Mouse (Mus musculus): ENCODE results near the gene Zfp467. TPM values are rescaled to one million over a fixed set of nuclear protein-coding genes. Genes with fewer than 3 reads are reported as not detected.

Gene Zfp467
- total RNA-seq, 2 experiments from 2014 or later, result 20.2 to 25.8 TPM

GRCm38 (mm10) chr6:48435706-48436349, 9.8 kb downstream of the Zfp467 start:
- no peak for DNase-seq (ENCODE audit: low spot score in 2 of 2)
- no peak overlapping the region for H3K4me3 ChIP-seq
- no peak overlapping the region for H3K27ac ChIP-seq
- no peak for TF ChIP-seq CTCF (conservative IDR thresholded peaks at IDR 0.05)

GRCm38 (mm10) chr6:48435111-48435510, 10.5 kb downstream of the Zfp467 start:
- DNase-seq (ENCODE audit: low spot score in 2 of 2), result no peak
- TF ChIP-seq CTCF (conservative IDR thresholded peaks at IDR 0.05), result no peak
- no peak overlapping the region for H3K27ac ChIP-seq
- no peak overlapping the region for H3K4me3 ChIP-seq

GRCm38 (mm10) chr6:48434651-48435050, 11.0 kb downstream of the Zfp467 start:
- TF ChIP-seq CTCF (conservative IDR thresholded peaks at IDR 0.05), result no peak
- H3K27ac ChIP-seq, result no peak overlapping the region
- no peak for DNase-seq (ENCODE audit: low spot score in 2 of 2)
- H3K4me3 ChIP-seq, result no peak overlapping the region

- Histone ChIP-seq H3K4me3 (no peak overlapping the region), H3K27ac (peak overlapping the region; percentile 47; the same call in 1 of the 2 replicates)
- no peak for TF ChIP-seq CTCF (conservative IDR thresholded peaks at IDR 0.05)
- no peak for DNase-seq (ENCODE audit: low spot score in 2 of 2)
Measured at GRCm38 (mm10) chr6:48432893-48433816, 12.5 kb downstream of the Zfp467 start.

GRCm38 (mm10) chr6:48430748-48431147, 14.9 kb downstream of the Zfp467 start:
- DNase-seq (ENCODE audit: low spot score in 2 of 2), result no peak
- Histone ChIP-seq H3K4me3 (no peak overlapping the region), H3K27ac (no peak overlapping the region)
- TF ChIP-seq CTCF (conservative IDR thresholded peaks at IDR 0.05), result no peak

- Histone ChIP-seq H3K4me3 (no peak overlapping the region), H3K27ac (no peak overlapping the region)
- TF ChIP-seq CTCF (conservative IDR thresholded peaks at IDR 0.05), result no peak
Measured at GRCm38 (mm10) chr6:48428769-48429557, 16.7 kb downstream of the Zfp467 start.

GRCm38 (mm10) chr6:48426956-48427355, 18.7 kb downstream of the Zfp467 start:
- DNase-seq (ENCODE audit: low spot score in 2 of 2), result no peak
- H3K4me3 ChIP-seq, result no peak overlapping the region
- no peak for TF ChIP-seq CTCF (conservative IDR thresholded peaks at IDR 0.05)
- no peak overlapping the region for H3K27ac ChIP-seq

More at GRCm38 (mm10) chr6:48428769-48429557, 16.7 kb downstream of the Zfp467 start:
- DNase-seq (ENCODE audit: low spot score in 2 of 2), result no peak

GRCm38 (mm10) chr6:48424074-48424473, 21.6 kb downstream of the Zfp467 start:
- Histone ChIP-seq H3K27ac (no peak overlapping the region), H3K4me3 (no peak overlapping the region)
- no peak for DNase-seq (ENCODE audit: low spot score in 2 of 2)
- TF ChIP-seq CTCF (conservative IDR thresholded peaks at IDR 0.05), result peak; percentile 35

GRCm38 (mm10) chr6:48423336-48423735, 22.3 kb downstream of the Zfp467 start:
- no peak overlapping the region for H3K4me3 ChIP-seq
- no peak for TF ChIP-seq CTCF (conservative IDR thresholded peaks at IDR 0.05)
- no peak for DNase-seq (ENCODE audit: low spot score in 2 of 2)
- H3K27ac ChIP-seq, result no peak overlapping the region

- Histone ChIP-seq H3K27ac (no peak overlapping the region), H3K4me3 (no peak overlapping the region)
- no peak for TF ChIP-seq CTCF (conservative IDR thresholded peaks at IDR 0.05)
- DNase-seq (ENCODE audit: low spot score in 2 of 2), result no peak
Measured at GRCm38 (mm10) chr6:48420647-48421046, 25.0 kb downstream of the Zfp467 start.

- no peak overlapping the region for H3K4me3 ChIP-seq
- H3K27ac ChIP-seq, result no peak overlapping the region
- no peak for TF ChIP-seq CTCF (conservative IDR thresholded peaks at IDR 0.05)
- DNase-seq (ENCODE audit: low spot score in 2 of 2), result no peak
Measured at GRCm38 (mm10) chr6:48416486-48416885, 29.1 kb downstream of the Zfp467 start.

GRCm38 (mm10) chr6:48415636-48416035, 30.0 kb downstream of the Zfp467 start:
- no peak for TF ChIP-seq CTCF (conservative IDR thresholded peaks at IDR 0.05)
- Histone ChIP-seq H3K27ac (no peak overlapping the region), H3K4me3 (no peak overlapping the region)
- no peak for DNase-seq (ENCODE audit: low spot score in 2 of 2)

- TF ChIP-seq CTCF (conservative IDR thresholded peaks at IDR 0.05), result no peak
- Histone ChIP-seq H3K4me3 (no peak overlapping the region), H3K27ac (no peak overlapping the region)
- DNase-seq (ENCODE audit: low spot score in 2 of 2), result no peak
Measured at GRCm38 (mm10) chr6:48414886-48415285, 30.7 kb downstream of the Zfp467 start.
